Mouse (Mus musculus) cortical plate, adult 2 months (tissue): Measurements from ENCODE around the gene Cavin2.

ENCODE experiments used
- CTCF ChIP-seq: fragments of 200-500 bp; IDR thresholded peaks from 2 replicates; pipeline ENCODE4 v1.5.1; 2011; ENCODE audit warnings: mild to moderate bottlenecking, control low read depth, low read length; ENCODE audit not compliant: insufficient read depth; ENCODE audit errors: extremely low read depth
- POLR2A ChIP-seq: fragments of 200-500 bp; IDR thresholded peaks from 2 replicates; pipeline ENCODE4 v1.6.1; 2011; ENCODE audit warnings: mild to moderate bottlenecking, low read length, control low read depth; ENCODE audit not compliant: insufficient read depth; ENCODE audit errors: extremely low read depth

DNA sequence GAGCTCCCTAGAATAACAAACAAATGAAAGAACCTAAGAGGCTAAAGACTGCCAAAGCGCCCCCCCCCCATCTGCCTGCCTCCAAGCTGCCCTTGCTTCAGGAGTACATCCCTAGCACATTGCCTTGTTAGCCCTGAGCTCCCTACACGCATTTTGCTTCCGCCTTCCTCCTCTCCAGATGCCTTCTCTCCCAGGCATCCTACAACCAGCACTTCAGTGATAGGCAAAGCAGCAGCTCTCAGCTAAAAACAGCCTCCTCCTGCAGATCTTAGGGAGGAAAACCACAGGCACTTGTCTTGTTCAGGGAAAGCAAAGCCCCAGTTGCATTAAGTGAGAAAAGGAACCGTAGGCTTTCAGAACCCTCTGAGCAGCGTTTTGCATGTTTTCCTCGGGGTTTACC, 45.4 kb downstream of the Cavin2 start:
- TF ChIP-seq CTCF (no peak), POLR2A (peak; percentile 42; the same call in 1 of the 2 replicates)
